19 mouse cellular contexts compared by ENCODE assay signal in genomic region chr16:63665897-63666464, GRCm38 (mm10).
"Had no signal": no experiment of that assay in that cellular context is flagged by ENCODE, and none has a peak within 500 bp of the region (broad histone marks: within the 10 kb centered on the region; RNA-seq: fewer than 3 reads in every experiment).

No protein-coding gene starts in this region.

- H3K36me3 ChIP-seq: intestine, embryonic 15.5 days; kidney, embryonic 15.5 days; limb, embryonic 15.5 days; midbrain, embryonic 10.5 days; neural tube, embryonic 13.5 days; stomach, embryonic 15.5 days had no signal

- H3K9me3 ChIP-seq: intestine, embryonic 15.5 days; kidney, embryonic 15.5 days; limb, embryonic 15.5 days; megakaryocyte, embryonic 14.5 days; midbrain, embryonic 10.5 days; neural tube, embryonic 13.5 days; stomach, embryonic 15.5 days had no signal

- DNase-seq: kidney, adult 11 months; kidney, adult 8-10 months; kidney, postnatal 14 days; kidney, postnatal 4 days; liver, postnatal 0 days; midbrain, embryonic 14.5 days; retina, postnatal 1 day; right cerebral cortex, postnatal 25 days; spleen, adult 18-20 months; thymus, postnatal 25 days had no signal

- H3K9ac ChIP-seq: intestine, embryonic 15.5 days; kidney, embryonic 15.5 days; limb, embryonic 15.5 days; liver, embryonic 14.5 days; liver, postnatal 0 days; neural tube, embryonic 13.5 days; stomach, embryonic 15.5 days had no signal

- H3K4me2 ChIP-seq: intestine, embryonic 15.5 days; kidney, embryonic 15.5 days; limb, embryonic 15.5 days; liver, embryonic 11.5 days; neural tube, embryonic 13.5 days; stomach, embryonic 15.5 days had no signal

- ATAC-seq: liver, postnatal 0 days had no signal

- H3K27me3 ChIP-seq: intestine, embryonic 15.5 days; kidney, embryonic 15.5 days; limb, embryonic 15.5 days; megakaryocyte, embryonic 14.5 days; neural tube, embryonic 13.5 days; stomach, embryonic 15.5 days had no signal

- H3K4me1 ChIP-seq: intestine, embryonic 15.5 days; kidney, embryonic 15.5 days; limb, embryonic 15.5 days; megakaryocyte, embryonic 14.5 days; neural tube, embryonic 13.5 days; stomach, embryonic 15.5 days had no signal

- H3K27ac ChIP-seq: intestine, embryonic 15.5 days; kidney, embryonic 15.5 days; limb, embryonic 15.5 days; liver, embryonic 14.5 days; midbrain, embryonic 10.5 days; neural tube, embryonic 13.5 days; stomach, embryonic 15.5 days had no signal

- H3K4me3 ChIP-seq: intestine, embryonic 15.5 days; kidney, embryonic 15.5 days; limb, embryonic 15.5 days; megakaryocyte, embryonic 14.5 days; midbrain, embryonic 10.5 days; neural tube, embryonic 13.5 days; stomach, embryonic 15.5 days had no signal
